Mouse (Mus musculus): Measurements from ENCODE around the gene Nck1.

DNA sequence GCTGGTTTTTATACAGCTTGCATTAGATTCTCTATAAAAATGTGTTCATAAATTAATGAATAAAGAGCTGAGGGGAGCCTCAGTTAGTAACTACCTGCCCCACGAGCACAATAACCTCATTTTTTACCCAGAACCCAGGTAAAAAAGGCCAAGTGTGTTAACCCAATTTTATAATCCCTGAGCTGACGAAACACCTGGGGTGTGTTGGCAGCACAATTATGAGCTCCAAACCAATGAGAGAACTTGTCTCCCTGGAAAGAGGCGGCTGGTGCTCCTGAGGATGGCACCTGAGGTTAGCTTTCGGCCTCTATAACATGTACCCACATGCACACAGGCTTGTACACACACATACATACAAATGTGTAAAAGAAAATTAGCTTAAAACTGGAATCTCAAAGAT, 40.4 kb downstream of the Nck1 start:
- TF ChIP-seq POLR2A (IDR thresholded peaks at IDR 0.05; ENCODE audit: low read depth, low read length), result no peak
- no peak for TF ChIP-seq CTCF (conservative IDR thresholded peaks at IDR 0.05; ENCODE audit: insufficient read depth, insufficient read length, low read depth, low read length)

Data from kidney, adult 2 months (tissue).